Mouse (Mus musculus) kidney, embryonic 15.5 days (tissue): Measurements from ENCODE around the gene Grb14. TPM values are rescaled to one million over a fixed set of nuclear protein-coding genes. Genes with fewer than 3 reads are reported as not detected.

Experiments
- ATAC-seq: fragments of 200-750 bp; cut with Nextera tagmentation; replicated peaks from 2 replicates; pipeline ENCODE4 v1.8.0; 2017; ENCODE audit warnings: moderate TSS enrichment; ENCODE audit not compliant: low FRiP score
- H3K27ac ChIP-seq: fragments of 300-500 bp; sonication (generic); 2 replicates; pipeline ENCODE4 v1.5.1; 2015; ENCODE audit warnings: mild to moderate bottlenecking, inconsistent platforms
- H3K27me3 ChIP-seq: fragments of 300-500 bp; sonication (generic); 2 replicates; pipeline ENCODE4 v1.6.1; 2015; ENCODE audit warnings: inconsistent platforms
- H3K36me3 ChIP-seq: fragments of 300-500 bp; sonication (generic); 2 replicates; pipeline ENCODE4 v1.6.1; 2015; ENCODE audit warnings: inconsistent platforms
- H3K4me1 ChIP-seq: fragments of 300-500 bp; sonication (generic); 2 replicates; pipeline ENCODE4 v1.6.1; 2015; ENCODE audit warnings: inconsistent platforms
- H3K4me2 ChIP-seq: fragments of 300-500 bp; sonication (generic); 2 replicates; pipeline ENCODE4 v1.6.1; 2015; ENCODE audit warnings: moderate library complexity, mild to moderate bottlenecking, inconsistent platforms
- H3K4me3 ChIP-seq: fragments of 300-500 bp; sonication (generic); replicated peaks from 2 replicates; pipeline ENCODE4 v1.5.1; 2015; ENCODE audit warnings: mild to moderate bottlenecking, inconsistent platforms
- H3K9ac ChIP-seq: fragments of 300-500 bp; sonication (generic); 2 replicates; pipeline ENCODE4 v1.6.1; 2015; ENCODE audit warnings: mild to moderate bottlenecking, inconsistent platforms
- H3K9me3 ChIP-seq: fragments of 300-500 bp; sonication (generic); replicated peaks from 2 replicates; pipeline ENCODE4 v1.6.1; 2016; ENCODE audit warnings: inconsistent platforms
- WGBS: fragments of 180-500 bp; shearing (Covaris S2); methylation state at CpG from one replicate; pipeline ENCODE4 v1.1.7; 2015; ENCODE audit warnings: mixed read lengths; 5-methylcytosine and 5-hydroxymethylcytosine counted together
- polyA plus RNA-seq: library from polyadenylated mRNA; unstranded; fragments of >200 nt; fragmentation: Nextera tagmentation; extraction: Ambion mirVana; gene quantifications from 2 replicates; pipeline ENCODE4 v1.2.1, GENCODE M21; 2015

The Grb14 gene
- polyA plus RNA-seq, 1 experiment from 2014 or later: 29.6 TPM

DNA sequence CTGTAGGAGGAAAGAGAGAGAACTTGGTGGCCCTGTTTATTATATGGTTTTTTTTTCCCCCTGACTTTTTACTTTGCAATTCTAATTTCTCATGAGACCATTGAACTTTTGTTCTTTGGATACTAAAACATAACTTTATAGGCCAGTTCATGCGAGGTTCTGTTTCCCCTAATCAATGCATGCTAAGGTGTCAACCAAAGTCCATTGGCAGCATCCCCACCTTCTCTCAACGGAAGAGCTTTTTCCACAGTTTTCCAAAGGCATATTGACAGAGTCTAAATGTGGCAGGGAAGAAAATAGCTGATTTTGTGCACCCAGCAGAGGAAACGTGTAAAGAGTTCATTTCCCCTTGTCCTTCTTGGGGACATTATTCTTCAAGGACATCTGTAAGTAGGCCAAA, 10.2 kb downstream of the Grb14 start:
- ATAC-seq: no peak
- H3K4me2 ChIP-seq: no peak overlapping the region
- 80% methylated on average over 3 of the region's 3 CpGs for WGBS

GRCm38 (mm10) chr2:65010105-65010504, 14.7 kb downstream of the Grb14 start:
- Histone ChIP-seq H3K27ac (0 out of 2 replicates have a peak overlapping the region, but pooled peaks have one; percentile 24), H3K27me3 (no peaks in the 10 kb centered on the region), H3K9me3 (no peaks in the 10 kb centered on the region), H3K4me1 (no peaks in the 10 kb centered on the region), H3K4me2 (no peak overlapping the region), H3K4me3 (no peak overlapping the region), H3K36me3 (no peaks in the 10 kb centered on the region), H3K9ac (no peak overlapping the region)
- WGBS: 73% methylated on average over 3 of the region's 3 CpGs
- no peak for ATAC-seq

More for the DNA sequence above, 10.2 kb downstream of the Grb14 start:
- Histone ChIP-seq H3K36me3 (no peaks in the 10 kb centered on the region), H3K27ac (no peak overlapping the region), H3K27me3 (no peaks in the 10 kb centered on the region), H3K4me3 (no peak overlapping the region), H3K4me1 (no peaks in the 10 kb centered on the region), H3K9ac (no peak overlapping the region), H3K9me3 (no peaks in the 10 kb centered on the region)

GRCm38 (mm10) chr2:65007396-65007795, 17.4 kb downstream of the Grb14 start:
- H3K9me3 ChIP-seq: no peaks in the 10 kb centered on the region
- H3K9ac ChIP-seq: no peak overlapping the region
- H3K27ac ChIP-seq: no peak overlapping the region
- H3K36me3 ChIP-seq: no peaks in the 10 kb centered on the region
- no peaks in the 10 kb centered on the region for H3K27me3 ChIP-seq
- ATAC-seq: no peak
- 70% methylated on average over 2 of the region's 2 CpGs for WGBS
- H3K4me1 ChIP-seq: no peaks in the 10 kb centered on the region
- no peak overlapping the region for H3K4me2 ChIP-seq
- no peak overlapping the region for H3K4me3 ChIP-seq

GRCm38 (mm10) chr2:65005044-65005443, 19.7 kb downstream of the Grb14 start:
- no peak for ATAC-seq
- Histone ChIP-seq H3K36me3 (no peaks in the 10 kb centered on the region), H3K4me3 (no peak overlapping the region), H3K4me1 (no peaks in the 10 kb centered on the region), H3K27ac (no peak overlapping the region), H3K27me3 (no peaks in the 10 kb centered on the region), H3K9me3 (no peaks in the 10 kb centered on the region), H3K9ac (no peak overlapping the region), H3K4me2 (no peak overlapping the region)

DNA sequence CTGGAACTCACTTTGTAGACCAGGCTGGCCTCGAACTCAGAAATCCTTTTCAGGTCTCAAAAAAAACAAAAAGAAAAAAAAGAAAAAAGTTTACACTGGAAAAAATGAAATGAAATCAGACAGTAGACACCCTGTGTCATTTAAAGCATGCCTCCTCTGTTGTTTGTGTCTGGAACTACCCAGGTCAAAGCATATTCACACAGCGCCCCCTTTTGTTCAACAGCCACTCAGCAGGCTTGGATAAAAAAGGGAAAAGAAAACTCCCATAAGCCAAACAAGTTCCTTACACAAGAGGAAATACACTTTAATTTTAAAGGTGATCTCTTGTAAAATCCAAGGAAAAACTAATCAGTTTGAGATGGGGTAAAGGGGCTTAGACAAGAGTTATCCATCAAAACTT, 21.4 kb downstream of the Grb14 start:
- Histone ChIP-seq H3K9ac (no peak overlapping the region), H3K27me3 (no peaks in the 10 kb centered on the region), H3K4me1 (no peaks in the 10 kb centered on the region), H3K36me3 (no peaks in the 10 kb centered on the region), H3K4me3 (no peak overlapping the region), H3K9me3 (no peaks in the 10 kb centered on the region), H3K4me2 (no peak overlapping the region), H3K27ac (no peak overlapping the region)
- no peak for ATAC-seq
- WGBS: 50% methylated on average over 2 of the region's 2 CpGs

DNA sequence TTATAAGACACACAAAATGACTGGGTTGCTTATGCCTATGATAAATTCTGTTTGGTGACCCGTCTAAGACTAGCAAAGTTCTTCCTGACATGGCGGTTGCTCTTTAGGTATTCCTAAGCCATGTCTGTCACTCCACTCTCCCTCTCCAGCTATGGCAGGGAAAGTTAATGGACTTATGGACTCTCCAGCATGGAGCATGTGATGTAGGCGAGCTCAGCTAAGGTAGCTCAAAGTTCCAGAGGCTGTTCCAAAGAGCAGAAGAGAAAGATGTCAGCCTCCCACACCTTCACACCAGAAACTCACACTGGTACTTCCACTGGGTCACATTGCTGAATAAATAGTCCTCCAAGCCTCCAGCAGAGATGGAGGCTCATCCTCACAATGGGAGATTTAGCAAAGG, 22.2 kb downstream of the Grb14 start:
- no peak overlapping the region for H3K9ac ChIP-seq
- ATAC-seq: no peak
- H3K36me3 ChIP-seq: no peaks in the 10 kb centered on the region
- H3K4me3 ChIP-seq: no peak overlapping the region
- H3K27me3 ChIP-seq: no peaks in the 10 kb centered on the region
- WGBS: 84% methylated on average over 3 of the region's 3 CpGs
- no peak overlapping the region for H3K27ac ChIP-seq
- no peak overlapping the region for H3K4me2 ChIP-seq
- H3K9me3 ChIP-seq: no peaks in the 10 kb centered on the region
- no peaks in the 10 kb centered on the region for H3K4me1 ChIP-seq

- Histone ChIP-seq H3K9me3 (no peaks in the 10 kb centered on the region), H3K4me1 (no peaks in the 10 kb centered on the region), H3K4me2 (no peak overlapping the region), H3K27ac (no peak overlapping the region), H3K27me3 (no peaks in the 10 kb centered on the region), H3K4me3 (no peak overlapping the region), H3K9ac (no peak overlapping the region), H3K36me3 (no peaks in the 10 kb centered on the region)
- no peak for ATAC-seq
- WGBS: 80% methylated on average over 2 of the region's 2 CpGs
Measured at GRCm38 (mm10) chr2:64995048-64995447, 29.7 kb downstream of the Grb14 start.

GRCm38 (mm10) chr2:64989426-64990187, 35.2 kb downstream of the Grb14 start:
- H3K27ac ChIP-seq: no peak overlapping the region
- no peak overlapping the region for H3K9ac ChIP-seq
- WGBS: 96% methylated on average over 2 of the region's 2 CpGs
- H3K4me1 ChIP-seq: no peaks in the 10 kb centered on the region
- H3K36me3 ChIP-seq: no peaks in the 10 kb centered on the region
- H3K4me2 ChIP-seq: no peak overlapping the region
- H3K27me3 ChIP-seq: no peaks in the 10 kb centered on the region
- H3K4me3 ChIP-seq: no peak overlapping the region
- no peak for ATAC-seq
- no peaks in the 10 kb centered on the region for H3K9me3 ChIP-seq

DNA sequence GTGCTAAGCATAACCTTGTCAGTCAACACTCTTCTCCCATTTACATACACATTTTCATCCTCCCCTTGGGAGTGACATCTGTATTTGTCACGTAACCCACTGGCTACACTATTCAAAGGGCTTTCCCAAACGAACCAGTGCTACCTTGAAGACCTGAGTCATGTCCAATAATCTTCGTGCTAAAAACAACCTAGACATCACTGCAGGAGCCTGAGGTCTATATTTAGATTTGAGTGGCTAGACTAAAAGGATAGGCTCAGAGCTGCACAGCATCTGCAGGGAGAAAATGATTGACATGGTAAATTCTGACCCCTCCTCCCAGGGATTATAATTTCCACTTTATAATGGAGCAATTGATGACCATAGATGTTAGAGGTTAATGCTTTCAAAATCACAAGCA, 37.0 kb downstream of the Grb14 start:
- Histone ChIP-seq H3K4me1 (no peaks in the 10 kb centered on the region), H3K9me3 (no peaks in the 10 kb centered on the region), H3K27me3 (no peaks in the 10 kb centered on the region), H3K27ac (no peak overlapping the region), H3K9ac (no peak overlapping the region), H3K36me3 (peaks cover 5% of the 10 kb centered on the region; the same call in 1 of the 2 replicates), H3K4me3 (no peak overlapping the region), H3K4me2 (no peak overlapping the region)
- 81% methylated on average over 3 of the region's 3 CpGs for WGBS
- ATAC-seq: no peak

GRCm38 (mm10) chr2:64975546-64975945, 49.2 kb downstream of the Grb14 start:
- Histone ChIP-seq H3K4me2 (no peak overlapping the region), H3K36me3 (no peaks in the 10 kb centered on the region), H3K4me1 (peaks cover 26% of the 10 kb centered on the region; the same call in 1 of the 2 replicates), H3K27ac (peak overlapping the region; percentile 66), H3K4me3 (no peak overlapping the region), H3K9me3 (no peaks in the 10 kb centered on the region), H3K9ac (no peak overlapping the region), H3K27me3 (no peaks in the 10 kb centered on the region)
- WGBS: 43% methylated on average over 5 of the region's 5 CpGs
- no peak for ATAC-seq

DNA sequence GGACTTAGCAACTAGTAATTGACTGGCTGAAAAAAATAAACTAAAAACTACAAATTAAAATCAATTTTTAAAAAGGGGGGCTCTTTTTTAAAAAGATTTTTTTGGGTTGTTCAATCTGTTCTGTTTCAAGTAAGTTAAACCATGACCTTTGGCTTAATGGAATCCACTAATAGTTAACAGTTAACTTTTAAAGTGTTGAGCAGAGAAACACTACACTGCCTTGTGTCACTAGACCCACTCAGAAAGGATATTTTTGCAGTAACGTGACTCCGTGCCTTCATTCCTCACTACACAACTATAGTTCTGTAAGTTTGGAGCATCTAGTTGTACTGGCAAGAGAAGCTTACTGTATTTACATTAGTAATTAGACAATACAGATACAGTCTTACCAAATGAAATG, 50.2 kb downstream of the Grb14 start:
- Histone ChIP-seq H3K4me3 (no peak overlapping the region), H3K27ac (peak overlapping the region; percentile 7; the same call in 1 of the 2 replicates), H3K9me3 (no peaks in the 10 kb centered on the region), H3K4me2 (no peak overlapping the region), H3K27me3 (no peaks in the 10 kb centered on the region), H3K4me1 (peaks cover 26% of the 10 kb centered on the region; the same call in 1 of the 2 replicates), H3K9ac (no peak overlapping the region), H3K36me3 (no peaks in the 10 kb centered on the region)
- WGBS: 25% methylated on average over 2 of the region's 2 CpGs
- peak; percentile 70 for ATAC-seq

- H3K27ac ChIP-seq: 0 out of 2 replicates have a peak overlapping the region, but pooled peaks have one; percentile 7
- 0 out of 2 replicates have a peak, but pooled peaks have one; percentile 47 for ATAC-seq
Measured at GRCm38 (mm10) chr2:64973819-64974441, 50.9 kb downstream of the Grb14 start.

More at GRCm38 (mm10) chr2:64973819-64974441, 50.9 kb downstream of the Grb14 start:
- Histone ChIP-seq H3K4me1 (peaks cover 26% of the 10 kb centered on the region; the same call in 1 of the 2 replicates), H3K9me3 (no peaks in the 10 kb centered on the region), H3K9ac (no peak overlapping the region), H3K4me3 (no peak overlapping the region), H3K4me2 (no peak overlapping the region), H3K36me3 (no peaks in the 10 kb centered on the region), H3K27me3 (no peaks in the 10 kb centered on the region)
- 61% methylated on average over 10 of the region's 10 CpGs for WGBS
